ENCODE assay signal across 12 mouse cellular contexts in genomic region chr14:48513098-48513823, GRCm38 (mm10).
DNase-seq lines count a peak whose midpoint lies in the region; ATAC-seq and TF ChIP-seq lines count a peak whose summit lies in the region.
"Had no signal": no experiment of that assay in that cellular context is flagged by ENCODE, and none has a peak within 500 bp of the region (broad histone marks: within the 10 kb centered on the region; RNA-seq: fewer than 3 reads in every experiment).

No protein-coding gene starts in this region.

- H3K9ac ChIP-seq in forebrain, embryonic 16.5 days (replicated peaks; ENCODE audit: low read depth, low read length), result no peak overlapping the region
- no peak overlapping the region for H3K9ac ChIP-seq in midbrain, postnatal 0 days (replicated peaks; ENCODE audit: low read length, poor library complexity, severe bottlenecking)
- H3K9ac ChIP-seq: kidney, embryonic 15.5 days had no signal

- H3K27me3 ChIP-seq in embryonic facial prominence, embryonic 10.5 days (replicated peaks; ENCODE audit: low read depth, poor library complexity, severe bottlenecking), result peaks cover 61% of the 10 kb centered on the region
- H3K27me3 ChIP-seq in forebrain, embryonic 16.5 days (replicated peaks; ENCODE audit: control insufficient read depth, insufficient read depth, low read length), result 0 out of 2 replicates have a peak, but pooled peaks cover 6% of the 10 kb centered on the region
- H3K27me3 ChIP-seq in midbrain, postnatal 0 days (ENCODE audit: insufficient read depth, low read length), result peaks cover 10% of the 10 kb centered on the region; the same call in 1 of the 2 replicates
- H3K27me3 ChIP-seq: CH12.LX; kidney, embryonic 15.5 days; megakaryocyte, embryonic 14.5 days had no signal

- H3K4me3 ChIP-seq in embryonic facial prominence, embryonic 10.5 days, result no peak overlapping the region
- H3K4me3 ChIP-seq in forebrain, embryonic 16.5 days (replicated peaks; ENCODE audit: low read length), result no peak overlapping the region
- no peak overlapping the region for H3K4me3 ChIP-seq in midbrain, postnatal 0 days (ENCODE audit: low read depth, low read length)
- H3K4me3 ChIP-seq: kidney, embryonic 15.5 days; left cerebral cortex, adult 2 months; megakaryocyte, embryonic 14.5 days had no signal

- no peak for TF ChIP-seq CTCF in midbrain, postnatal 0 days (IDR thresholded peaks at IDR 0.05)

- peaks cover 8% of the 10 kb centered on the region; the same call in 1 of the 2 replicates for H3K36me3 ChIP-seq in embryonic facial prominence, embryonic 10.5 days (replicated peaks)
- no peaks in the 10 kb centered on the region for H3K36me3 ChIP-seq in forebrain, embryonic 16.5 days (ENCODE audit: control insufficient read depth, insufficient read depth)
- peaks cover 19% of the 10 kb centered on the region for H3K36me3 ChIP-seq in midbrain, postnatal 0 days (ENCODE audit: insufficient read depth, low read length)

- no peak overlapping the region for H3K27ac ChIP-seq in embryonic facial prominence, embryonic 10.5 days (replicated peaks)
- no peak overlapping the region for H3K27ac ChIP-seq in forebrain, embryonic 16.5 days (ENCODE audit: low read length)
- H3K27ac ChIP-seq in midbrain, postnatal 0 days (ENCODE audit: low read depth, low read length), result no peak overlapping the region
- H3K27ac ChIP-seq: kidney, embryonic 15.5 days; left cerebral cortex, adult 2 months had no signal

- DNase-seq in embryonic facial prominence, embryonic 10.5 days (ENCODE audit: low spot score), result peak; percentile 37
- peak; percentile 38 for DNase-seq in lung, postnatal 10 days
- DNase-seq in midbrain, postnatal 0 days (ENCODE audit: low spot score), result peak; percentile 27
- DNase-seq in thymus, adult 18-20 months, result no peak
- DNase-seq in cerebellum, adult 9-10 months, result no peak
- DNase-seq: cerebellum, postnatal 14 days had no signal

- no peaks in the 10 kb centered on the region for H3K9me3 ChIP-seq in embryonic facial prominence, embryonic 10.5 days
- H3K9me3 ChIP-seq in forebrain, embryonic 16.5 days (ENCODE audit: control insufficient read depth, low read length), result no peaks in the 10 kb centered on the region
- H3K9me3 ChIP-seq in midbrain, postnatal 0 days (ENCODE audit: low read length), result no peaks in the 10 kb centered on the region
- H3K9me3 ChIP-seq: kidney, embryonic 15.5 days; megakaryocyte, embryonic 14.5 days had no signal

- H3K4me2 ChIP-seq in forebrain, embryonic 16.5 days (ENCODE audit: low read length), result no peak overlapping the region
- H3K4me2 ChIP-seq in midbrain, postnatal 0 days (ENCODE audit: low read depth, low read length, poor library complexity, severe bottlenecking), result no peak overlapping the region
- H3K4me2 ChIP-seq: kidney, embryonic 15.5 days had no signal

- ATAC-seq in forebrain, embryonic 16.5 days, result peak; percentile 64
- no peak for ATAC-seq in midbrain, postnatal 0 days (ENCODE audit: low FRiP score)
- no peak for ATAC-seq in granulocyte monocyte progenitor cell, adult 5-6 weeks (replicated peaks; ENCODE audit: poor library complexity, severe bottlenecking)

- 44% methylated on average over 12 of the region's 12 CpGs for WGBS in embryonic facial prominence, embryonic 10.5 days
- WGBS in forebrain, embryonic 16.5 days, result 8% methylated on average over 12 of the region's 12 CpGs
- 31% methylated on average over 12 of the region's 12 CpGs for WGBS in midbrain, postnatal 0 days

- no peaks in the 10 kb centered on the region for H3K4me1 ChIP-seq in embryonic facial prominence, embryonic 10.5 days
- H3K4me1 ChIP-seq in forebrain, embryonic 16.5 days (replicated peaks; ENCODE audit: control insufficient read depth, insufficient read depth, low read length), result peaks cover 14% of the 10 kb centered on the region
- H3K4me1 ChIP-seq in midbrain, postnatal 0 days (ENCODE audit: insufficient read depth, low read length), result no peaks in the 10 kb centered on the region
- H3K4me1 ChIP-seq: kidney, embryonic 15.5 days had no signal

Comparison
In these comparisons a context has a peak if more than half of its experiments do, and no peak if none do; other contexts are left out.
1. DNase-seq: peak in embryonic facial prominence, embryonic 10.5 days (single experiment), lung, postnatal 10 days (single experiment) and midbrain, postnatal 0 days (single experiment); none in thymus, adult 18-20 months (0 of 2) and cerebellum, adult 9-10 months (single experiment).